In the genomic region with DNA sequence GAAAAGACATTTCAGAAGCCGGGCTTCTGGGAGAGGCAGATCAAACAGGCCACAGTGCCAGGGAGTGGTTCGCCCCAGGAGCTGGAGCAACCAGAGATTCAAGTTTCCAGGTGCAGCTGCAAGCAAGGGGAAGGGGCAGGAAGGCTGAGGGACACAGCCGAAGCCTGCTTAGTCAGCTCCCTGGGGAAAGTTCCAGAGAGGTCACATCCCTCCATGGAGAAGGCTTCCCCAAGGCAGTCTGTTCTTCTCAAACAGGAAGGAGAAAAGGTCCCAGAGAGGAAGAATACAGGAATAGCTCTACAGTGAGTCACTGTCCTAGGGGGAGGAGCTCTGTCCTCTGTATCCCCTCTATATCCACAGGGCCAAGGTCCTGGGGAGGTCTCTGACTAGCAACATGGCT, we compare ENCODE assay signal across 10 mouse cellular contexts. TPM values are rescaled to one million over a fixed set of nuclear protein-coding genes. Genes with fewer than 3 reads are reported as not detected.
DNase-seq lines count a peak whose midpoint lies in the region; ATAC-seq and TF ChIP-seq lines count a peak whose summit lies in the region.
"Had no signal": no experiment of that assay in that cellular context is flagged by ENCODE, and none has a peak within 500 bp of the region (broad histone marks: within the 10 kb centered on the region; RNA-seq: fewer than 3 reads in every experiment).

No protein-coding gene starts in this region.

- ATAC-seq in lung, embryonic 15.5 days (ENCODE audit: borderline replicate concordance, extremely low read depth, low FRiP score, low TSS enrichment): no peak
- no peak for ATAC-seq in heart, embryonic 13.5 days (ENCODE audit: extremely low read depth, insufficient number of reproducible peaks, low FRiP score, low TSS enrichment)
- ATAC-seq in kidney, embryonic 16.5 days (ENCODE audit: low FRiP score, low TSS enrichment): peak; percentile 32; the same call in 1 of the 2 replicates
- peak; percentile 69 for ATAC-seq in stomach, postnatal 0 days (ENCODE audit: low FRiP score, low TSS enrichment)
- ATAC-seq in inflammation-experienced regulatory T-cells, adult 6 months: no peak

- DNase-seq in lung, postnatal 10 days: no peak
- DNase-seq in stomach, postnatal 0 days (ENCODE audit: low spot score): peak; percentile 73
- no peak for DNase-seq in embryo, embryonic 10.5 days (ENCODE audit: low spot score)
- DNase-seq: layer of hippocampus, postnatal 36 days; thymus, postnatal 4 days had no signal

- TF ChIP-seq EP300 in stomach, postnatal 0 days (optimal IDR thresholded peaks at IDR 0.05): no peak

- 0 out of 2 replicates have a peak, but pooled peaks cover 6% of the 10 kb centered on the region for H3K4me1 ChIP-seq in lung, embryonic 15.5 days
- H3K4me1 ChIP-seq in heart, embryonic 13.5 days: peaks cover 47% of the 10 kb centered on the region
- H3K4me1 ChIP-seq in kidney, embryonic 16.5 days (ENCODE audit: insufficient read depth, low read length): peaks cover 36% of the 10 kb centered on the region
- H3K4me1 ChIP-seq in stomach, postnatal 0 days (replicated peaks; ENCODE audit: control insufficient read depth, insufficient read depth): no peaks in the 10 kb centered on the region; the same call in 1 of the 2 replicates

- H3K9me3 ChIP-seq in lung, embryonic 15.5 days: no peaks in the 10 kb centered on the region
- no peaks in the 10 kb centered on the region for H3K9me3 ChIP-seq in heart, embryonic 13.5 days
- no peaks in the 10 kb centered on the region for H3K9me3 ChIP-seq in kidney, embryonic 16.5 days (ENCODE audit: low read length)
- H3K9me3 ChIP-seq in stomach, postnatal 0 days (ENCODE audit: control insufficient read depth, low read length): no peaks in the 10 kb centered on the region
- H3K9me3 ChIP-seq: neural tube, embryonic 13.5 days had no signal

- no peak overlapping the region for H3K4me3 ChIP-seq in lung, embryonic 15.5 days
- no peak overlapping the region for H3K4me3 ChIP-seq in heart, embryonic 13.5 days
- no peak overlapping the region for H3K4me3 ChIP-seq in kidney, embryonic 16.5 days (ENCODE audit: low read length)
- H3K4me3 ChIP-seq in stomach, postnatal 0 days (ENCODE audit: low read depth, low read length): no peak overlapping the region
- H3K4me3 ChIP-seq: neural tube, embryonic 13.5 days had no signal

- peak overlapping the region; percentile 25 for H3K27ac ChIP-seq in lung, embryonic 15.5 days
- H3K27ac ChIP-seq in heart, embryonic 13.5 days (replicated peaks): peak overlapping the region; percentile 28
- peak overlapping the region; percentile 64 for H3K27ac ChIP-seq in kidney, embryonic 16.5 days (ENCODE audit: low read length)
- peak overlapping the region; percentile 74 for H3K27ac ChIP-seq in stomach, postnatal 0 days (replicated peaks)

- no peak overlapping the region for H3K9ac ChIP-seq in lung, embryonic 15.5 days
- H3K9ac ChIP-seq in heart, embryonic 13.5 days: no peak overlapping the region
- peak overlapping the region; percentile 7 for H3K9ac ChIP-seq in kidney, embryonic 16.5 days (replicated peaks; ENCODE audit: low read length)
- 0 out of 2 replicates have a peak overlapping the region, but pooled peaks have one; percentile 18 for H3K9ac ChIP-seq in stomach, postnatal 0 days (ENCODE audit: low read length)
- H3K9ac ChIP-seq: neural tube, embryonic 13.5 days had no signal

- TF ChIP-seq CTCF in stomach, postnatal 0 days (IDR thresholded peaks at IDR 0.05; ENCODE audit: low read depth): no peak

- no peak overlapping the region for H3K4me2 ChIP-seq in lung, embryonic 15.5 days
- no peak overlapping the region for H3K4me2 ChIP-seq in heart, embryonic 13.5 days
- H3K4me2 ChIP-seq in kidney, embryonic 16.5 days (replicated peaks; ENCODE audit: low read depth, low read length): no peak overlapping the region
- no peak overlapping the region for H3K4me2 ChIP-seq in stomach, postnatal 0 days (replicated peaks; ENCODE audit: low read depth)
- H3K4me2 ChIP-seq: neural tube, embryonic 13.5 days had no signal

- H3K36me3 ChIP-seq in lung, embryonic 15.5 days: peaks cover 54% of the 10 kb centered on the region
- H3K36me3 ChIP-seq in heart, embryonic 13.5 days: peaks cover 61% of the 10 kb centered on the region
- H3K36me3 ChIP-seq in kidney, embryonic 16.5 days (ENCODE audit: insufficient read depth, low read length): peaks cover 40% of the 10 kb centered on the region
- H3K36me3 ChIP-seq in stomach, postnatal 0 days (ENCODE audit: control insufficient read depth, insufficient read depth, low read length): peaks cover 19% of the 10 kb centered on the region

- WGBS in lung, embryonic 15.5 days: 54% methylated on average over 3 of the region's 3 CpGs
- WGBS in heart, embryonic 13.5 days: 61% methylated on average over 3 of the region's 3 CpGs
- WGBS in kidney, embryonic 16.5 days: 30% methylated on average over 3 of the region's 3 CpGs
- 32% methylated on average over 3 of the region's 3 CpGs for WGBS in stomach, postnatal 0 days

- H3K27me3 ChIP-seq in lung, embryonic 15.5 days: no peaks in the 10 kb centered on the region
- no peaks in the 10 kb centered on the region for H3K27me3 ChIP-seq in heart, embryonic 13.5 days (replicated peaks)
- no peaks in the 10 kb centered on the region for H3K27me3 ChIP-seq in kidney, embryonic 16.5 days (ENCODE audit: insufficient read depth, low read length)
- H3K27me3 ChIP-seq in stomach, postnatal 0 days (ENCODE audit: control insufficient read depth, insufficient read depth, low read length): no peaks in the 10 kb centered on the region
- H3K27me3 ChIP-seq: neural tube, embryonic 13.5 days had no signal

RNA-seq across cellular contexts. Expression of a gene that starts 21.6 kb away (rescaled TPM):
- 0.74 and 1.9 TPM in 2 replicates for polyA plus RNA-seq in lung, embryonic 15.5 days (2015; fragmentation: Nextera tagmentation; extraction: Ambion mirVana)
- 0.48 and 0.67 TPM in 2 replicates for polyA plus RNA-seq in heart, embryonic 13.5 days (2015; fragmentation: Nextera tagmentation; extraction: Ambion mirVana)
- polyA plus RNA-seq in kidney, embryonic 16.5 days (2015; fragmentation: Nextera tagmentation; extraction: Ambion mirVana): 0.81 and 0.99 TPM in 2 replicates
- 0.07 and 0.22 TPM in 2 replicates for polyA plus RNA-seq in stomach, postnatal 0 days (2015; fragmentation: Nextera tagmentation; extraction: Ambion mirVana)
- polyA plus RNA-seq in inflammation-experienced regulatory T-cells, adult 6 months (2017; shearing (Covaris generic)): 1 to 10 TPM in 1 of 3 experiments, under 1 TPM in 2; 0.39 to 1.4 (median 0.71) TPM

RNA-seq across cellular contexts. Expression of a gene that starts 51.9 kb away (rescaled TPM):
- polyA plus RNA-seq in lung, embryonic 15.5 days (2015; fragmentation: Nextera tagmentation; extraction: Ambion mirVana): 99.0 and 101 TPM in 2 replicates
- 40.8 and 42.0 TPM in 2 replicates for polyA plus RNA-seq in heart, embryonic 13.5 days (2015; fragmentation: Nextera tagmentation; extraction: Ambion mirVana)
- polyA plus RNA-seq in kidney, embryonic 16.5 days (2015; fragmentation: Nextera tagmentation; extraction: Ambion mirVana): 138 and 144 TPM in 2 replicates
- polyA plus RNA-seq in stomach, postnatal 0 days (2015; fragmentation: Nextera tagmentation; extraction: Ambion mirVana): 38.1 and 38.8 TPM in 2 replicates
- 10 to 100 TPM; 52.1 to 82.3 (median 65.1) TPM for polyA plus RNA-seq in inflammation-experienced regulatory T-cells, adult 6 months (2017; shearing (Covaris generic))

Comparison
In these comparisons a context has a peak if more than half of its experiments do, and no peak if none do; other contexts are left out.
1. ATAC-seq: peak in kidney, embryonic 16.5 days (single experiment) and stomach, postnatal 0 days (single experiment); none in lung, embryonic 15.5 days (single experiment), heart, embryonic 13.5 days (single experiment) and inflammation-experienced regulatory T-cells, adult 6 months (single experiment).
2. H3K9ac ChIP-seq: peak in kidney, embryonic 16.5 days (single experiment) and stomach, postnatal 0 days (single experiment); none in lung, embryonic 15.5 days (single experiment) and heart, embryonic 13.5 days (single experiment).
3. Peak in every context shown above with its lines, with median percentiles within 50 percentile points of each other: H3K27ac ChIP-seq.